Mouse (Mus musculus) adrenal gland, adult (tissue): Measurements from ENCODE around the gene Itga5.

Experiments
- DNase-seq, 2 experiments: peaks; one replicate each; pipeline ENCODE4 v3.0.0; 2022 to 2023; ENCODE audit warnings: low spot score in 1 of 2; ENCODE audit not compliant: inconsistent age in 2 of 2

The Itga5 gene

DNA sequence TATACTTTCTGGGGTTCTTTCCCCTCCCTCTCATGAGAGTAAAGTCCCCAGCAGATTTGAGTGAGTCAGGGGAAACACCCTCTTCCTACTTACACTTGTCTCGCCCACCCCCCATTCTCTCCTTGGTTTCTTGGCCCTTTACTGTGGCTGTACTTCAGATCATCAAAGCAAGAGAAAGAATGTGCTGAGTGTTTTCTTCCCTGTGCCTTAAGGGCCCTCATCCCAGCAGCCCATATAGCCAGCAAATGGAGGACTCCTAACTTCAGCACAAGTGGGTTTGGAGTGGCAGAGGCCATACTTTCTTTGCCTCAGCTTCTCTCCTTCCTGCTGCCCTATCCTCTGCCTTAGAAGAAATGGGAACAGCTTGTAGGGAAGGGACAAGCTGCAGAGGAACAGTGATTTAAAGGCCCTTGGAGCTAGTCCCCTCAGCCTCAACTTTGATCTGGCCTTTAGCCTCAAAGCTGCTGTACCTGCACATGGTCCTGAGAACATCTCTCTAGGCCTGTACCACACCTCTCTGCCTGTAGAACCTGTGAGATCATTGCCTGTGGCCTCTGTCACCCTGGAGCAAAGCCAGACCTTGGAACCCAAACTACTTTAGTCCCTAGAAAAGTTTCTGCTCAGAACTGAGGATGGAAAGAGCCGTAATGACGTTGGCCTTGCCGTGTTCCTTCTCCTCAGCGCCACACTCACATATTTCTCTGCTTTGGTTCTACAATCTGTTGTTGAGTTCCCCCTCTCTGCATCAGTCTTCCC, 67.5 kb downstream of the Itga5 start:
- DNase-seq: peak; percentile 39 to 74

- DNase-seq: no peak
These were observed 68.5 kb downstream of the Itga5 start for GRCm38 (mm10) chr15:103298026-103298425.

DNA sequence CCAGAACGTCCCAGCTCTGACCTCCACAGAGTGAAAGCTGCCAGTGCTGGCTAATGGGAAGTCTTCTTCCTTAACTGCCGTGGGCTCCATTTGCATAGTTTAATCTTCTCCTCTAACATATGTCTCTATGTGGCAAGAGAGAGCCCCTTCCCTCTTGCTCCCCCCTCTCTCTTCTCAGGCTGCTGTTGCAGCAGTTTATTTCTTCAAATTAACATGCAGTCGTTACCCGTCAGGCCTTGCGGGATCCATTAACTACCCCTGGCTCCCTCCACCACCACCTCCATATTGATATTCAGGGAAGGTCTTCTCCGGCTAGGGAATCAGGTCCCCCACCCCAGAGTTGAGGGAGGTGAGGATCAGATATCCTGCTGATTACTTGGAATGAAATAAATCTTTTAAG, 69.2 kb downstream of the Itga5 start:
- DNase-seq: no peak

- no peak for DNase-seq
These were observed 70.7 kb downstream of the Itga5 start for GRCm38 (mm10) chr15:103295851-103296250.

DNA sequence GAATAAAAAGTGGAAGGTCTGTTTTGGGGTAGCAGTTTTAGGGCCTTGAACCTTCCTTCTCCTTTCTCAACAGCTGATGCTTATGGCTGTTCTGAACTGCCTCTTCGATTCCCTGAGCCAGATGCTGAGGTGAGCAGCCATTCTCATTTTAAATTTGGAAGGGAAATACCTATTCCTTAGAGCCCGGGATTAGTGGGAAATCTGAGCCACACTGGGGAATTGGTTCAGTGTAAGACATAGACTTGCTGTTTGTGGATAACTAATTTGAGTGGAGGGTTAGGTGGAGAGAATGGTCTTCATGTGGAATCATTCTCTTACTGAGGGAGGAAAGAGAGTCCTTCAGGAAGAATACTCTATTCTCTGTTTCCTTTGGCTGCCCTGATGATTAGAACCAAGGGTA, 71.9 kb downstream of the Itga5 start:
- no peak for DNase-seq
